Mouse (Mus musculus): ENCODE results near the gene Adcyap1r1. TPM values are rescaled to one million over a fixed set of nuclear protein-coding genes. Genes with fewer than 3 reads are reported as not detected.

The Adcyap1r1 gene
- polyA plus RNA-seq (2012; rRNA removed) = 119 and 133 TPM in 2 replicates

- peak in 1 of 2 experiments; percentile 59 for DNase-seq (ENCODE audit: extremely low spot score in 1 of 2, low spot score in 1 of 2)
Observed at GRCm38 (mm10) chr6:55451771-55452371, at the start of gene Adcyap1r1. Adcyap1r1 (plus strand) TSS chr6:55451978.

DNA sequence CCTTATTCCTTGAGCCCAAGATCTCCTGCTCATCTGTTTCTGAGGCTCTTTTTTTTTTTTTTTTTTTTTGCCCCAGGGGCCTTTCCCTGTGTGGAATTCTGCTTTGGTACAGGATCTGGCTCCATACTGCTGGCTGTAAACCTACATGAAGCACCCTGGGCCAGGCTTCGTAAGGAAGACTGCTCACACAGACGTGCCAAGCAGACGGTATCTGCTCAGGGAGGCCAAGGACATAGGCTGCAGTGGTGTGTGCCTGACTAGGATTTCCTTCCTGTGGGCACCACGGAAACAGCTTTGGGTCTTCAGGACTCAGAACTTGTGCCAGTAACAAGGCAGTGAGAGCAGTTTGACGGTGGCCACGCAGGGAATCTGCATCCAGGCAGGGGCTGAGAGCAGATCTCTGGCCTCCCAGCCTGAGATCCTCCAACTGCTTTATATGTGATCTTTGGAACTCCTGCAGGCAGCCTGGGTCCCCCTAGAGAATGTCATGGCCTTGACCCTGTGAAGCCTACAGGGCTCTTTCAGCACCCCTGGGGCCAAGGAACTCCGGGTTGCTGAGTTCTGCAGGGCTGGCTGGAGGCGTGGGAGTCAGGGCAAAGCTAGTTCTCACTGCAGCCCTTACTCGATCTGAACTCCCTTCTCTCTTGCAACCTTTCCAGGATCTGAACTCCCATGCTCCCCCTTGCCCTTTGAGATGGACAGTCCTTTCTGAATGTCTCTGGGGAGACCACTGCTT, 49.6 kb upstream of the Adcyap1r1 start:
- DNase-seq (ENCODE audit: extremely low spot score in 1 of 2, low spot score in 1 of 2) = no peak

DNA sequence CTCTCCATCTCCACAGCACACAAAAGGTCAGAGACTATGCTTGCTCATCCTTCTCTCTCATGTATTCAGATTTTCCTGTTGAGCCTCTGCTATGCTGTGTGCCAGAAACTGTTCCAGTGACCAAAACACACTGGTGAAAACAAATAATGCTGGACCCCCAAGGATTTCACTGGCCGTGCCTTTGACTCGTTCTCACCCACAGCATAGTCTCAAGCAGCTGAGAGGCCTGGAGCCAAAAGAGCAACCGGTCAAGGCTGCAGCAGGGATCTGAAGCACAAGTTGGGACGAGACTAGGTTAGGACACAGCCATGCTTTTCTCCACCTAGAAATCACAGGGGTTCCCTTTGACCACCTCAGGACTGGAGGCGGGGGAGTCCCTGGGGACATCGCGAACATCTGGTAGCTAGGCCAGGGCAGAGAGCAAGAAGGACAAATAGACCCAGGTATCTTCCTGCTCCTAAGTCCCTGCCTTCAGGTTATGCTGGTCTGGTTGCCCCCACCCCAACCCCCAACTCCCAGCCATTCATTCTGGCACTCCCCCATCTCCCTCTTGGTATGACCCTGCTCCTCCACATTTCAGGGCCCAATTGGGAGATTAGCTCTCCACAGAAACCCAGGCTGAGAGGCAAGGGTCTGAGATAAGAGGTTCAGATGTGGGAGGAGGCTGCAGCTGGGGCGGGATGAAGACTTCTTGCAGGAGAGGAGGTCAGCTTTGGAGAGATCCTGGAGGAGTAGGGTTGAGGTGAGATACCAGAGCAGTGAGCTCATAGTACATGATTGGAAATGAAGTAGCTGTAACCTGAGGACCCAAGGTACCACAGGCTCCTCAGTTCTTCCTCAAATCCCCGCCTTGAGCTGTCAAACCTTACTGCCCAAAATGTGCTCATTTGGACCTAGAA, 48.1 kb upstream of the Adcyap1r1 start:
- DNase-seq (ENCODE audit: extremely low spot score in 1 of 2, low spot score in 1 of 2) = no peak

- DNase-seq (ENCODE audit: extremely low spot score in 1 of 2, low spot score in 1 of 2) = no peak
Observed at GRCm38 (mm10) chr6:55404421-55404990, 47.3 kb upstream of the Adcyap1r1 start.

- DNase-seq (ENCODE audit: extremely low spot score in 1 of 2, low spot score in 1 of 2) = no peak
Observed at GRCm38 (mm10) chr6:55407345-55407744, 44.4 kb upstream of the Adcyap1r1 start.

GRCm38 (mm10) chr6:55410119-55410775, 41.5 kb upstream of the Adcyap1r1 start:
- DNase-seq (ENCODE audit: extremely low spot score in 1 of 2, low spot score in 1 of 2) = no peak

DNA sequence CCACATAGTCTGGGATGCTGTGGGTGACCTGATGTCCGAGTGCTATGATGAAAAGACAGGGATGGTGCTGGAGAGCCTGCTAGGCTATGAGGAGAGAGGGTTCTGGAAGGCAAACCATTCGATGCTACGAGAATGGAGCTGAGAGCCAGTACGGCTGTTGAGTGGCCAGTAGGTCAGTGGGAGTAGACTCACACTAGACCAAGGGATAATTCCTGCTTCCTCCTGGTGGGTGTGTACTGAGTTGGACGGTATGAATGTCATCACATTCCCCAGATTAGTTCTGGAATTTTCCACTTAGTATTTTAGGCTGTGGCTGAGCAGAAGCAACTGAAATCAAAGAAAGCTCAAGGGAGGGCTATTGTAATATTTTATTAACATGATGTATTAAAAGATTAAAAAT, 40.8 kb upstream of the Adcyap1r1 start:
- DNase-seq (ENCODE audit: extremely low spot score in 1 of 2, low spot score in 1 of 2) = no peak

- no peak for DNase-seq (ENCODE audit: extremely low spot score in 1 of 2, low spot score in 1 of 2)
Observed at GRCm38 (mm10) chr6:55416202-55416601, 35.6 kb upstream of the Adcyap1r1 start.

DNA sequence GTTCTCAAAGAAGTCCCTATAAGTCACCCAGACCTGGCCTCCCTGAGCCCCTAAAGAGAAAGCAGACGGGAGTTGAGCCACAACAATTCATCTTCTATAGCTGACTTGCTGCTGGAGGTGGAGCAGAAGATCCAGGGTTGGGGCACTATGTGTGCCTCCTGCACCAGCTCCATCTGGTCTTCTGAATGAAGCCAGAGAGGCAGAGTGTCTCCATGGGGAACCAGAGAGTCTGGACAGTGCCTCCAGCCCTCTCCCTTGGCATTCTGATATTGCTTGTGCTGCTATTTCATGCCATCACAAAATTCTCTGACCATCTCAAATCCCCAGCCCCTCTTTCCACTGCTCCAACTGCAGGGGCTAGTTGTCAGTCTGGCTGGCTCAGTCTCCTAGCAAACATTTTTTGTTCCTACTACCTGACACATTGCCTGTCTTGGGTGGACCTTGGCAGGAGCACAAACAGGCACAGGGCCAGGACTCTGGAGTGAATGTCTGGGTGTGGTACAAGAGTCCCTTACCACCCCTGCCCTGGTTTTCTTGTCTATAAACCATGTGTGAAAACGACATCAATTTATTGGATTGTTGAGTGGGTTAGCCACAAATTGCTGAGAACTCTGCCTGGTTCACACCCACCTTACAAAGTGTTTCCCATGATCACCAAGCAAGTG, 32.9 kb upstream of the Adcyap1r1 start:
- no peak for DNase-seq (ENCODE audit: extremely low spot score in 1 of 2, low spot score in 1 of 2)

DNA sequence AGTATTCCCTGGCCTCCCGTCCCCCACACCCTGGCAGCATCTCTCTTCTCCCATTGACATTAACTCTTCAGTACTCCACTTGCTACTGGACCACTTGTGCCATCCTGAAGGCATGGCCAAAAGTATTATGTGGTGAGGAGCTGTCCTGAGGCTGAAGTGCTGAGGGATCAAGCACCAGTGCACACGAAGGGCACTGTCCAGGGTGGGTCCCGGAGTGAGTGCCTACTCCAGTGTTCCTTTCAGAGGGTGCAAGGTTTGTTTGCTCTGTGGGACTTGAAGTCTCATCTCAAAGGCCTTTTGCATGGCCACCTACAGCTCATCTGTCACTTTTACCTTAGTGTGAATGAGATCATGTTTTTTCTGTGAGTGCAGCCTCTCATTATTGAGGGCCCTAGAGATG, 31.4 kb upstream of the Adcyap1r1 start:
- no peak for DNase-seq (ENCODE audit: extremely low spot score in 1 of 2, low spot score in 1 of 2)

DNA sequence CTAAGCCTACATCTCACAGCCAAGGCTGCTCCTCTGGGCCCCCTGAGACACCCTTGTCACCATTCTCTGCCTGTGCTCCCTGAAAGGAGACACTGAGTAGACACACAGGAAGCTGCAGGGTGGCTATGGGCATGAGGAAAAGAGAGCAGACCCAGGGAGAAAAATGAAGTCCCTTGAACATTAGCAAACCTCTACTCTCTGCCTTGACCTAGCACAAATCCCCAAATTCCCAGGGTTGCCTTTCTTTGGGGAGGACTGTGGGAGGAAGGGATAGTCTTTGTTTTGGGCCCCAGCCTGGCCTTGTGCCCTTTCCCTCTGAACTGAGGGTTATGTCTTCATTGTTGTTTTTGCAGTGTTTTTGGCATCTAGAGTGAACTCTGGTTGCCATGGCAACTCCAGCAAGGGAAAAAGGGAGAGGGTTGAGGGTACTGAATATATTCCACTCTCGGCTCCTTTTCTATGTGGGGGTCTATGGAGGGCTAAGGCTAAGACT, 30.9 kb upstream of the Adcyap1r1 start:
- DNase-seq (ENCODE audit: extremely low spot score in 1 of 2, low spot score in 1 of 2) = peak in 1 of 2 experiments; percentile 50

DNA sequence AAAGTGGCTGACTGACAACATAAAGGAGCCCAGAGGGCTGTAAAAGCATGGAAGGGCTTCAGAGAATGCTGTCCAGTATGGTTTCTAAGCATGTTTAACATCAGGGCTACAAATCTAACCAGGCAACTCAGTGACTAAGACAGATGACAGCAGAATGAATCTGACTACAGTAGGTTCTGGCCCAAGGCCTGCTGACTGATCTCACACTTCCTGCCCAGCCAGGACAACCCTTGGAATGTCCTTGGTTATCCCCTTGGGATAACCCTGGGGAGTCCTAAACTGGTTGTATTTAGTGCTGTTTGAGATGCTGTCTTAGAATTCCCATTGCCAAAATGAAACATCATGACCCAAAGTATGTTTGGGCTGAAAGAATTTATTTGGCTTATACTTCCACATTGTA, 19.7 kb upstream of the Adcyap1r1 start:
- no peak for DNase-seq (ENCODE audit: extremely low spot score in 1 of 2, low spot score in 1 of 2)

DNA sequence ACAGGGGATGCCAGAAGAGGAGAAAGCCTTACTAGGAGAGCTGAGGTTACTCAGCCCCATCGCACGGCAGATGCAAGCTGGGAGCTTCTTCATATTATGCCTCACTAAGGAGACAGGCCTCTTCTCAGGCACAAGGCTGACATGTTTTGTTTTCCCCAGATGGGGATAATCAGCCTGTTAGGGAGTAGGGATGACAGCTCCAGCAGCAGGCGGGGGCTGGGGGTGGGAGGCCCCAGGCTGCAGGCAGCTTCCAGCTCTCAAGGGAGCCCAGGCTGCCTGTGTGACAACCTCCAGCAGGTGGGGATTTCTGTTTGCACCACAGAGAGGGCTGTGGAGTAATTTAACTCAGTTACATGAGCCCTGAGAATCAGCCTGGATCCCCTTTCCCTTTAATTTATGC, 17.4 kb upstream of the Adcyap1r1 start:
- DNase-seq (ENCODE audit: extremely low spot score in 1 of 2, low spot score in 1 of 2) = peak; percentile 54 to 63

DNA sequence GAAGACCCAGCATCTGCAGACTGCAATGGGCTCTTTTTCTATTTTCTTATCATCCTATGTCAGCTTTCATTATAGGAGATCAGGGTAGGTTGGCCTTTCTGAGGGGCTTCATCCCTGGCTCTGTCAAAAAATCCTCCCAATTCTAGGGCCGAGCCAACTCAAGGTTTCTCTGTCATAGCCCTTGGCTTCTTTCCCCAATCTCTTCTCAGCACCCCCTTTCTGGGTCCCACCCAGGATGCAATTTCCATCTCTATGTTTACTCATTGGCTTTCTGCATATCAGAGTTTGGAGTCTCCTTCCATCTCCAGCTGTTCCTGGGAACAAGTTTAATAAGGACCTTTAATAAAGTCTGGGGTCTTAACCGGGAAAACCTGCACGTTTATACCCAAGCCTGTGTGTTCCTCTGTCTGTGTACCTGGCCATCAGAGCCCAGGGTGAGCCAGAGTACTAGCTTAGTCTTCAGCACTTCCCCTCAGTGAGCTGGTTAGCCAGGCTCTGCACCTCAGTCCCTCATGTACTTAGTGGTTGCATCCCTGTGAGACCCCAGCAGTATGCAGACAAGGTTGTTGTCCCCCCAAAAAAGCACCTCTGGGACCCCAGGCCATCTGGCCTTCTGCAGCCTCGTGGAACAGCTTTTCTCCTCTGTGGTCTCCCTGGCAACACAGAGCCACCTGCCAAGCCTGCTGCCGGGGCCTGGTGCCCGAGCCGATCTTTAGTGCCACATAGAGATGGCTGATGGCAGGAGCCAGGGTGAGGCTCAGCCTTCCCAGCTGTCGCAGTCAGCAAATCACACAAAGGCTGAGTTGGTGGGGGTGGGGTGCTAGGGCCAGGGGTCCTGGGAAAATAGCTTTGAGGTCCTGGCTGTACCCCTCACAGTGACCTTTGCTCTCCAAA, 16.3 kb upstream of the Adcyap1r1 start:
- peak in 1 of 2 experiments; percentile 60 for DNase-seq (ENCODE audit: extremely low spot score in 1 of 2, low spot score in 1 of 2)

- no peak for DNase-seq (ENCODE audit: extremely low spot score in 1 of 2, low spot score in 1 of 2)
Observed at GRCm38 (mm10) chr6:55437919-55438318, 13.9 kb upstream of the Adcyap1r1 start.

GRCm38 (mm10) chr6:55438837-55439236, 12.9 kb upstream of the Adcyap1r1 start:
- no peak for DNase-seq (ENCODE audit: extremely low spot score in 1 of 2, low spot score in 1 of 2)

DNA sequence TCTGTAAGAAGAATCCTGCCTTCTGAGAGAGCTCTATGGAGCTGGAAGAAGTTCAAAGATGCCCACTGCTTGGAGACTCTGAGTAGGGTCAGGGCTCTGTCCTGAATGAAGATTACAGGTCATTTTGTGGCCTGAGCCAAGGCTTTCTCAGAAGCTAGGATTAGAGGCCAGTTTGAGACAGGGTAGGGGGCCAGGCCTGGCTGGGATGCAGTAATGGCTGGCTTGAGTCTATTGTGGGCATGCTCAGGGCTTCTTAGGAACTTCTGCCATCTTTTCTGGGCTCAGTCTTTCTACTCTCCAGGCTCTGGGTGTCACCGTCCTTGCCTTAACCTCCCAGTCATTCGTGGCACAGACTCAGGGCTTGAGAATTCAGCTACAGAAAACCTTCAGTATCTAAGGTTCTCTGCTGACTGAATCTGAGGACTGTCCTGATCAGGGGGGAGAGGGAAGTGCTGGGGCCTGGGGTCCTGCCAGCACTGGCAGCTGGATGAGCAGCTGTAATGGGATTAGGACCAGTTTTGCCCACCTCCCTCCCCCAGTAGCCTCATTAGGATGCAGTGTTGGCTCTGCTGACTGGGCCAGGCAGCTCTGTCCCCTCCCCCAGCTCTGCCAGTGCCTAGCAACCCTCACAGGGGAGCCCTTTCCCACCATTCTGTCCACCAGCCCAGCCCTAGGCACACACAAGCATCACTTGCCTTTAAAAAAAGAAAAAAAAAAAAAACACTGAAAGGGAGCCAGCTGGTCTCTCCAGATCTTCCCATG, 7.7 kb upstream of the Adcyap1r1 start:
- DNase-seq (ENCODE audit: extremely low spot score in 1 of 2, low spot score in 1 of 2) = peak in 1 of 2 experiments; percentile 64

DNA sequence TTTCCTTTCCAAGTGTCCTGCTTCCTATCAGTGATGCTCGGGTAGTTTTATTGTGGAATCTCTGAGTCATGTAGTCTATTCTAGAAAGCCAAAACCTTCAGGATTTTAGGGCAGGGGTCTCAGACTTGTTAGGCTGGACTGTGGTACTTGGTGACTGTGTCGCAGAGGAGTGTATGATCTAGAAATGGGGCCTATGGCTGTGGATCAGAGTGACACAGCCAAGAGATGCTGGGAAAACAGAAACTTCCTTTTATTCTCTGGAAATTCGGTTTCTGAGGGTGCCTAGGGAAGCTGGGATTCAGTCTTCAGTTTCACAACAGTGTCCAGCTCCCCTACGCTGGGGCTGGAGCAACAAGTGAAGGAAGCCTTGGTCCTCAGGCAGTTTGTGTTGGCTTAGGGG, 7.1 kb upstream of the Adcyap1r1 start:
- no peak for DNase-seq (ENCODE audit: extremely low spot score in 1 of 2, low spot score in 1 of 2)

All from frontal cortex, adult 2 months (tissue).